Mouse (Mus musculus): ENCODE measurements around the gene Pdxk. TPM values are rescaled to one million over a fixed set of nuclear protein-coding genes. Genes with fewer than 3 reads are reported as not detected.

The Pdxk gene
- polyA plus RNA-seq, 1 experiment from 2014 or later: 8.1 TPM

DNA sequence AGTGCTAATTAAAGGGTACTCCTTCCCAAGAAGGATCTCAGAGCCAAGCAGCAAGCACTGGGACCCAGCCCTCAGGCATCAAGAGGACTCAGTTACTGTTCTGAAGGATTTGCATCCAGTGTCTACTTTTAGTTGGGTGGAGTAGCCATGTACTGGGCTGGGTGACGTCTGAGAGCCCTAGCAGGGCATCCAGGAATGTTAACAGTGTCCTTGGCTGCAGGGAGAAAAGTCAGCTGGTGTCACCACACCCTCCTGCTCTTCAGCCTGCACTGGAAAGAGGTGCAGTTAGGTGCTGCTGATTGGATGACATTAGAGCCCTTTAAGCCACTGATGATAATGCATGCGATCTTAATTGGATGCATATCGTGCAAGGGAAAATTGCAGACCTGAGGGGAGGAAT lies 31.9 kb downstream of the Pdxk start:
- Histone ChIP-seq H3K4me3 (ENCODE audit: low read depth, low read length) (no peak overlapping the region), H3K9me3 (ENCODE audit: control insufficient read depth, low read length) (no peaks in the 10 kb centered on the region), H3K27ac (replicated peaks; ENCODE audit: low read depth, low read length) (no peak overlapping the region), H3K4me2 (ENCODE audit: low read depth, low read length) (no peak overlapping the region), H3K4me1 (ENCODE audit: control insufficient read depth, insufficient read depth, low read length) (no peaks in the 10 kb centered on the region), H3K9ac (ENCODE audit: low read depth, low read length) (no peak overlapping the region), H3K27me3 (replicated peaks; ENCODE audit: control insufficient read depth, insufficient read depth, low read length) (no peaks in the 10 kb centered on the region), H3K36me3 (ENCODE audit: control insufficient read depth, insufficient read depth, low read length) (peaks cover 9% of the 10 kb centered on the region)
- ATAC-seq (ENCODE audit: low read depth) (no peak), DNase-seq (ENCODE audit: low spot score) (no peak)
- WGBS: 63% methylated on average over 3 of the region's 3 CpGs

GRCm38 (mm10) chr10:78429776-78430175 lies 35.0 kb downstream of the Pdxk start:
- ATAC-seq (ENCODE audit: low read depth): no peak
- no peaks in the 10 kb centered on the region for H3K27me3 ChIP-seq (replicated peaks; ENCODE audit: control insufficient read depth, insufficient read depth, low read length)
- H3K4me2 ChIP-seq (ENCODE audit: low read depth, low read length): no peak overlapping the region
- no peak overlapping the region for H3K4me3 ChIP-seq (ENCODE audit: low read depth, low read length)
- no peak overlapping the region for H3K9ac ChIP-seq (ENCODE audit: low read depth, low read length)
- 90% methylated on average over 2 of the region's 2 CpGs for WGBS
- no peak for DNase-seq (ENCODE audit: low spot score)
- H3K9me3 ChIP-seq (ENCODE audit: control insufficient read depth, low read length): no peaks in the 10 kb centered on the region
- peaks cover 4% of the 10 kb centered on the region; the same call in 1 of the 2 replicates for H3K4me1 ChIP-seq (ENCODE audit: control insufficient read depth, insufficient read depth, low read length)
- peaks cover 19% of the 10 kb centered on the region for H3K36me3 ChIP-seq (ENCODE audit: control insufficient read depth, insufficient read depth, low read length)
- H3K27ac ChIP-seq (replicated peaks; ENCODE audit: low read depth, low read length): no peak overlapping the region

DNA sequence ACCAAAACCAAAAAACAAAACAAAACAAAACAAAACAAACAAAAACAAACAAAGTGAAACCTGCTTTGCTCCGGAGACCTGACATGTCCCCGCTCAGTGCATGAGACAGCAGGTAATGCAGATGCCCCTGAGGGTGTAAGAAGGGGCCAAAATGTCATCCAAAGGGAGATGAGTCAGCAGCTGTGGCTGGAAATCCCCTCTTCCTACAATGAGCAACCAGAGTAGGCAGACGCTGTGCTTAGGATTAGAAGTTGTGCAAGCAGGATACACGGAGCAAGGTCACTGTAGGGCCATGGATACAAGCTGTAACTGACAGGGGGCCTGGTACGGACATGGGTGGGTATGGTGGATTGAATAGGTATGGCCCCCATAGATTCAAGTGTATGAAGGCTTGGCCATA lies 35.6 kb downstream of the Pdxk start:
- Histone ChIP-seq H3K4me2 (ENCODE audit: low read depth, low read length) (no peak overlapping the region), H3K36me3 (ENCODE audit: control insufficient read depth, insufficient read depth, low read length) (peaks cover 19% of the 10 kb centered on the region), H3K9ac (ENCODE audit: low read depth, low read length) (no peak overlapping the region), H3K4me3 (ENCODE audit: low read depth, low read length) (no peak overlapping the region), H3K27ac (replicated peaks; ENCODE audit: low read depth, low read length) (no peak overlapping the region), H3K4me1 (ENCODE audit: control insufficient read depth, insufficient read depth, low read length) (peaks cover 4% of the 10 kb centered on the region; the same call in 1 of the 2 replicates), H3K27me3 (replicated peaks; ENCODE audit: control insufficient read depth, insufficient read depth, low read length) (no peaks in the 10 kb centered on the region), H3K9me3 (ENCODE audit: control insufficient read depth, low read length) (no peaks in the 10 kb centered on the region)
- no peak for DNase-seq (ENCODE audit: low spot score)
- ATAC-seq (ENCODE audit: low read depth): no peak
- 80% methylated on average over 5 of the region's 5 CpGs for WGBS

DNA sequence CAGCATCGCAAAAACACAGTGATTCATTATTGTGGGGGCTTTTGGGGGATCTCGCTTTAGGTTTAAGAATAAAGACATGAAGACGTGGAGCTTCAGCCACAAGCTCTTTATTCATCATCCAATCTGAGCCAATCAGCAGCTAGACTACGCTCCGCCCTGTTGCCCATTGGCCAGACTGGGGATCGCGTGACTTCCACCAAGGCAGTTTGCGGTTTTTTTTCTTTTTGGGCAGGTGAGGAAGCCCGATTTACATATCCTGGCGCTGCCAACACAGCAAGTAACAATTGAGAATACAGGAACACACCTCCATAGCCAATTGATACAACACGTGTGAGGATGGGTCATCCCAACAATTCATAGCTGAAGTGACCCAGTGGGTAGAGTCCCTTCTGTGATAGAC lies 36.7 kb downstream of the Pdxk start:
- ATAC-seq (ENCODE audit: low read depth) (no peak), DNase-seq (ENCODE audit: low spot score) (no peak)
- H3K4me2 ChIP-seq (ENCODE audit: low read depth, low read length): no peak overlapping the region
- WGBS: 93% methylated on average over 11 of the region's 11 CpGs
- H3K9ac ChIP-seq (ENCODE audit: low read depth, low read length): no peak overlapping the region
- peaks cover 19% of the 10 kb centered on the region for H3K36me3 ChIP-seq (ENCODE audit: control insufficient read depth, insufficient read depth, low read length)
- H3K9me3 ChIP-seq (ENCODE audit: control insufficient read depth, low read length): no peaks in the 10 kb centered on the region
- no peak overlapping the region for H3K4me3 ChIP-seq (ENCODE audit: low read depth, low read length)
- H3K4me1 ChIP-seq (ENCODE audit: control insufficient read depth, insufficient read depth, low read length): peaks cover 4% of the 10 kb centered on the region; the same call in 1 of the 2 replicates
- H3K27ac ChIP-seq (replicated peaks; ENCODE audit: low read depth, low read length): no peak overlapping the region
- H3K27me3 ChIP-seq (replicated peaks; ENCODE audit: control insufficient read depth, insufficient read depth, low read length): no peaks in the 10 kb centered on the region

DNA sequence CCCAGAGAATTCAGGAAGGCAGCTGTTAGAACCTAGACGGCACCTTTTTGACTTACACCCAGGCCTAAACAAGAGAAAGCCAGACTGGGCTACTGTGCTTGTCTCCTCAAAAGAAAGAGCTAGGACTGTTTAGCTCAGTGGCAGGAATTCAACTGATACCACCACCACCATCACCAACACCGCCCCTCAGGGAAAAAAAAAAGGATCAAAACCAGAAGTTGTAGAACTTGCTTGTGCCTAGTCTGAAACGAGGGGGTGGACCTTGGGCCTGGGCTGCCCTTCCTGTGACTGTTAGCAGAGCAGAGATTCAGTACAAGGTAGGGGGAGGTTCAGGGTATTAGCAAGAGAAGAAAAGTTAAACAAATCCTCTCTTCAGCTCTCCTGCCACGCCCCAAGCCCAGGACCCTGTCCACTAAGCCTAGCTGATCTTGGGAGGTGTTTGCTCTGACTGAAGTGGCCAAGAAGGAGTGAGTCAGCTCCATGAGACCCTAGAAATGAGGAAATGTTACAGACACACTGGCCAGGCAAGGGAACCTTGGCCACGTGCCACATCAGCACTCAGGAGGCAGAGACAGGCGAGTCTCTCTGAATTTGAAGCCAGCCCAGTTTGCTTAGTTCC lies 38.5 kb downstream of the Pdxk start:
- peak overlapping the region; percentile 66 for H3K27ac ChIP-seq (replicated peaks; ENCODE audit: low read depth, low read length)
- ATAC-seq (ENCODE audit: low read depth) (peak; percentile 24; the same call in 1 of the 2 replicates), DNase-seq (ENCODE audit: low spot score) (peak; percentile 40)
- H3K4me2 ChIP-seq (ENCODE audit: low read depth, low read length): peak overlapping the region; percentile 54
- WGBS: 43% methylated on average over 6 of the region's 6 CpGs
- peak overlapping the region; percentile 72 for H3K4me3 ChIP-seq (ENCODE audit: low read depth, low read length)
- peaks cover 19% of the 10 kb centered on the region for H3K36me3 ChIP-seq (ENCODE audit: control insufficient read depth, insufficient read depth, low read length)
- H3K9ac ChIP-seq (ENCODE audit: low read depth, low read length): peak overlapping the region; percentile 88
- H3K27me3 ChIP-seq (replicated peaks; ENCODE audit: control insufficient read depth, insufficient read depth, low read length): no peaks in the 10 kb centered on the region
- no peaks in the 10 kb centered on the region for H3K9me3 ChIP-seq (ENCODE audit: control insufficient read depth, low read length)
- H3K4me1 ChIP-seq (ENCODE audit: control insufficient read depth, insufficient read depth, low read length): peaks cover 4% of the 10 kb centered on the region; the same call in 1 of the 2 replicates

DNA sequence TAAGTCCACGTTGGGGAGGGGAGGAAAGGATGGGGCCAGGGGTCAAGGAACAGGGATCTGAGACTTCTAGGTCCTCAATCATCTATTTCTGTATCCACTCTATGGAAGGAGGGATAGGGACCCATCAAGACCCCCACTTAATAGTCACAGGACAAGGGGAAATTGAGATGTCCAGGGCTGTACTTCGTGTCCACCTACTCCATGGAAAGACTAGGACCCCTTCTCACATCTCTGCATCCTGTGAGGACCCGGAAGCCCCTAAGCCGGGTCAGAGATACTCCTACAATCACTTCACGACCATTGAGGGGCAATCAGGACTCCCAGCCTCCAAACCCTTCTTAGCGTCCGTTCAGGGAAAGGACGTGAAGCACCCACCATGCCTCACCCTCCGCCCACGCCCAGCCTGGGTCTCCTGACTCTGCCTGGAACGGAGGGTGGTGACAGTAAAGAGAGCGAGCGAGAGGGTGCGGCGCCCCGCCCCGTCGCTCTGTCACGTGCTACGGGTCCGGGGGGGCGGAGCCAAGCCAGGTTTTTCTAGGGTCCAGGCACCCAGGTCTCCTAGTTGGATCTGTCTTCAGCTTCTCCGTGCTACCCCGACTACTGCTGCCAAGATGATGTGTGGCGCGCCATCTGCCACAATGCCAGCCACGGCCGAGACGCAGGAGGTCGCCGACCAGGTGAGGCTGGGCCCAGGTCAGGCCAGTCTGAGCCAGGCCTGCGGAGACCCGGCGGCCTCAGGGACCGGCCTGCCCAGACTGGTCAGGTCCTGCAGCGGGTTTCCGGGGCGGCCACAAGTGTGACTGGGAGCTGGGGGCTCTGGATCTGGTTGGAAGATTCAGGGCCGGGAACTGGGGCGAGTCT lies 39.4 kb downstream of the Pdxk start, which contains the start of gene Cstb:
Gene Cstb (plus strand): TSS at position 489 of the 861 bp plus-strand sequence.
- ATAC-seq (ENCODE audit: low read depth) (peak; percentile 93), DNase-seq (ENCODE audit: low spot score) (peak; percentile 90)
- Histone ChIP-seq H3K4me2 (ENCODE audit: low read depth, low read length) (peak within 1 kb of the TSS; percentile 54), H3K27me3 (replicated peaks; ENCODE audit: control insufficient read depth, insufficient read depth, low read length) (no peaks in the 10 kb centered on the region), H3K9ac (ENCODE audit: low read depth, low read length) (peak within 1 kb of the TSS; percentile 88), H3K9me3 (ENCODE audit: control insufficient read depth, low read length) (no peaks in the 10 kb centered on the region), H3K4me3 (ENCODE audit: low read depth, low read length) (peak within 1 kb of the TSS; percentile 72), H3K36me3 (ENCODE audit: control insufficient read depth, insufficient read depth, low read length) (peaks cover 19% of the 10 kb centered on the region), H3K4me1 (ENCODE audit: control insufficient read depth, insufficient read depth, low read length) (peaks cover 4% of the 10 kb centered on the region; the same call in 1 of the 2 replicates), H3K27ac (replicated peaks; ENCODE audit: low read depth, low read length) (peak within 1 kb of the TSS; percentile 66)
- WGBS: 2% methylated on average over 23 of the region's 40 CpGs

GRCm38 (mm10) chr10:78422614-78423013 lies 42.2 kb downstream of the Pdxk start:
- H3K27me3 ChIP-seq (replicated peaks; ENCODE audit: control insufficient read depth, insufficient read depth, low read length): no peaks in the 10 kb centered on the region
- H3K4me1 ChIP-seq (ENCODE audit: control insufficient read depth, insufficient read depth, low read length): peaks cover 4% of the 10 kb centered on the region; the same call in 1 of the 2 replicates
- no peak overlapping the region for H3K4me2 ChIP-seq (ENCODE audit: low read depth, low read length)
- no peak overlapping the region for H3K4me3 ChIP-seq (ENCODE audit: low read depth, low read length)
- 90% methylated on average over 3 of the region's 3 CpGs for WGBS
- DNase-seq (ENCODE audit: low spot score) (no peak), ATAC-seq (ENCODE audit: low read depth) (no peak)
- H3K36me3 ChIP-seq (ENCODE audit: control insufficient read depth, insufficient read depth, low read length): peaks cover 8% of the 10 kb centered on the region
- H3K27ac ChIP-seq (replicated peaks; ENCODE audit: low read depth, low read length): no peak overlapping the region
- no peak overlapping the region for H3K9ac ChIP-seq (ENCODE audit: low read depth, low read length)
- H3K9me3 ChIP-seq (ENCODE audit: control insufficient read depth, low read length): no peaks in the 10 kb centered on the region

DNA sequence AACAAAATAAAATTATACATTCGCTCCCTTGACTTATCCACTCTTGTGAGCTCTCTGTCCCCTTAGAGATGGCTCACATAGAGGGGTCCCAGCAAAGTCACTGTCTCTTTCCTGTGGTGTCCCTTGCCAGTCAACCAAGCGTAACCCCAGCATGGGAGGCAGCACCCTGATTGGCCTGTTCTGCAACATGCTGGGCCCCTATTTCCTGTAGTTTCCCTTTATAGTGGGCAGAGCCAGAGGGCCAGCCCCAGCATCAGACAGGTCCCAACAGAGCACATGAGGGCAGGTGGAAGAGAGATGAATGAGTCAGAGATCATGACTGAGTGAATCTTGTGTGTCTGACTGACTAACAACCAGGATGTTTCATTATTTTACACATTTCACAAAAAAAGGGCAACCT lies 43.8 kb downstream of the Pdxk start:
- 87% methylated on average over 2 of the region's 2 CpGs for WGBS
- Histone ChIP-seq H3K9me3 (ENCODE audit: control insufficient read depth, low read length) (no peaks in the 10 kb centered on the region), H3K4me1 (ENCODE audit: control insufficient read depth, insufficient read depth, low read length) (peaks cover 4% of the 10 kb centered on the region; the same call in 1 of the 2 replicates), H3K4me3 (ENCODE audit: low read depth, low read length) (no peak overlapping the region), H3K9ac (ENCODE audit: low read depth, low read length) (no peak overlapping the region), H3K4me2 (ENCODE audit: low read depth, low read length) (no peak overlapping the region), H3K27me3 (replicated peaks; ENCODE audit: control insufficient read depth, insufficient read depth, low read length) (no peaks in the 10 kb centered on the region), H3K36me3 (ENCODE audit: control insufficient read depth, insufficient read depth, low read length) (no peaks in the 10 kb centered on the region), H3K27ac (replicated peaks; ENCODE audit: low read depth, low read length) (no peak overlapping the region)
- DNase-seq (ENCODE audit: low spot score) (no peak), ATAC-seq (ENCODE audit: low read depth) (no peak)

All from embryonic facial prominence, embryonic 14.5 days (tissue).